Mouse (Mus musculus) G1E (cell line): Measurements from ENCODE around the gene Fam76a. TPM values are rescaled to one million over a fixed set of nuclear protein-coding genes. Genes with fewer than 3 reads are reported as not detected.
"Not testable (repeated sequence)": the region's sequence is repeated elsewhere in the genome, so short reads cannot be mapped to it uniquely, and the experiment has no call there.

Experiments used
- ATAC-seq: 2 replicates; pipeline ENCODE4 v1.8.0; 2016; ENCODE audit warnings: mild to moderate bottlenecking; ENCODE audit not compliant: insufficient number of reproducible peaks, poor library complexity, low FRiP score, severe bottlenecking; ENCODE audit errors: extremely low read depth
- DNase-seq: peaks from one replicate; pipeline ENCODE4 v3.0.0; 2012; ENCODE audit warnings: low spot score
- H3K27me3 ChIP-seq: 2 replicates; pipeline ENCODE4 v1.6.1; 2012; ENCODE audit warnings: mild to moderate bottlenecking, low read length, inconsistent platforms; ENCODE audit not compliant: insufficient read depth
- H3K36me3 ChIP-seq: replicated peaks from 2 replicates; pipeline ENCODE3; 2012; ENCODE audit warnings: mild to moderate bottlenecking, inconsistent platforms
- H3K4me1 ChIP-seq: 2 replicates; pipeline ENCODE4 v1.6.1; 2012; ENCODE audit warnings: low read depth, low read length, inconsistent platforms, mixed read lengths; ENCODE audit not compliant: insufficient read depth
- H3K4me3 ChIP-seq: 2 replicates; pipeline ENCODE4 v1.5.1; 2012; ENCODE audit warnings: low read depth, mild to moderate bottlenecking, inconsistent platforms, low read length, moderate library complexity, mixed read lengths
- H3K9me3 ChIP-seq: replicated peaks from 2 replicates; pipeline ENCODE4 v1.6.1; 2012; ENCODE audit warnings: inconsistent platforms
- CTCF ChIP-seq: IDR thresholded peaks from 2 replicates; pipeline ENCODE4 v1.5.1; 2012; ENCODE audit warnings: low read depth, low read length, inconsistent platforms, mixed read lengths
- GATA1 ChIP-seq: IDR thresholded peaks from 2 replicates; pipeline ENCODE4 v1.6.1; 2012; ENCODE audit warnings: borderline replicate concordance, low read length, inconsistent platforms, mixed read lengths
- GATA2 ChIP-seq: IDR thresholded peaks from 2 replicates; pipeline ENCODE4 v1.6.1; 2012; ENCODE audit warnings: low read depth, low read length, inconsistent platforms, borderline replicate concordance
- POLR2AphosphoS5 ChIP-seq: IDR thresholded peaks from 2 replicates; pipeline ENCODE4 v1.6.1; 2012; ENCODE audit warnings: low read depth, low read length, inconsistent platforms; ENCODE audit not compliant: insufficient replicate concordance
- TAL1 ChIP-seq: conservative IDR thresholded peaks from 2 replicates; pipeline ENCODE4 v1.6.1; 2012; ENCODE audit warnings: low read depth, low read length, inconsistent platforms, mixed read lengths
- polyA plus RNA-seq: library from polyadenylated mRNA; stranded (reverse); fragments of >175 nt; gene quantifications from 2 replicates; pipeline ENCODE4 v1.2.3, GENCODE M21; 2012
- total RNA-seq, 2 experiments: library from RNA; stranded (forward) in 1 of 2; stranded (reverse) in 1 of 2; fragments of 200-1000 nt in 1 of 2; fragments of >200 nt in 1 of 2; fragmentation: Nextera tagmentation in 1 of 2; gene quantifications; 2 replicates each; pipeline ENCODE4 v1.2.3; 2014 to 2017

Gene Fam76a
- total and polyA plus RNA-seq, 3 experiments, result 16.2 to 39.8 (median 25.9) TPM

GRCm38 (mm10) chr4:132922061-132922530 is 262 bp downstream of the Fam76a start:
- no peak for TF ChIP-seq POLR2AphosphoS5
- TF ChIP-seq CTCF, result no peak
- TF ChIP-seq TAL1, result no peak; the same call in 1 of the 2 replicates
- no peak for TF ChIP-seq GATA1
- no peak for TF ChIP-seq GATA2
- ATAC-seq, result no peak
- no peaks in the 10 kb centered on the region for H3K9me3 ChIP-seq
- peaks cover 32% of the 10 kb centered on the region for H3K36me3 ChIP-seq
- peak overlapping the region; percentile 83 for H3K4me3 ChIP-seq
- peak; percentile 42 for DNase-seq
- peaks cover 13% of the 10 kb centered on the region for H3K27me3 ChIP-seq
- peaks cover 31% of the 10 kb centered on the region for H3K4me1 ChIP-seq

GRCm38 (mm10) chr4:132921488-132921887 is 870 bp downstream of the Fam76a start:
- DNase-seq, result no peak
- no peak for ATAC-seq
- H3K27me3 ChIP-seq, result peaks cover 8% of the 10 kb centered on the region
- H3K4me1 ChIP-seq, result peaks cover 31% of the 10 kb centered on the region
- no peaks in the 10 kb centered on the region for H3K9me3 ChIP-seq
- H3K36me3 ChIP-seq, result peaks cover 35% of the 10 kb centered on the region
- TF ChIP-seq GATA2 (no peak), TAL1 (no peak), GATA1 (no peak), CTCF (no peak), POLR2AphosphoS5 (no peak)
- H3K4me3 ChIP-seq, result peak overlapping the region; percentile 83

GRCm38 (mm10) chr4:132920171-132920570 is 2.2 kb downstream of the Fam76a start:
- DNase-seq, result no peak
- no peak for TF ChIP-seq POLR2AphosphoS5
- TF ChIP-seq CTCF, result no peak
- no peak for TF ChIP-seq GATA2
- TF ChIP-seq GATA1, result no peak
- TF ChIP-seq TAL1, result no peak

GRCm38 (mm10) chr4:132918493-132918892 is 3.9 kb downstream of the Fam76a start:
- not testable (repeated sequence) for H3K4me3 ChIP-seq, H3K27me3 ChIP-seq, DNase-seq, H3K9me3 ChIP-seq, ATAC-seq
- Histone ChIP-seq H3K4me1 (peaks cover 18% of the 10 kb centered on the region), H3K36me3 (peaks cover 61% of the 10 kb centered on the region)

More at GRCm38 (mm10) chr4:132920171-132920570, 2.2 kb downstream of the Fam76a start:
- H3K36me3 ChIP-seq, result peaks cover 46% of the 10 kb centered on the region
- peaks cover 31% of the 10 kb centered on the region for H3K4me1 ChIP-seq
- no peak overlapping the region for H3K4me3 ChIP-seq
- no peaks in the 10 kb centered on the region for H3K9me3 ChIP-seq
- ATAC-seq, result no peak
- no peaks in the 10 kb centered on the region for H3K27me3 ChIP-seq

- Histone ChIP-seq H3K27me3 (no peaks in the 10 kb centered on the region), H3K4me3 (no peak overlapping the region), H3K4me1 (no peaks in the 10 kb centered on the region), H3K9me3 (no peaks in the 10 kb centered on the region), H3K36me3 (peaks cover 86% of the 10 kb centered on the region)
- no peak for DNase-seq
- ATAC-seq, result no peak
- TF ChIP-seq GATA1 (no peak), TAL1 (no peak), CTCF (no peak), GATA2 (no peak), POLR2AphosphoS5 (no peak)
These were observed 10.2 kb downstream of the Fam76a start for GRCm38 (mm10) chr4:132912156-132912555.

GRCm38 (mm10) chr4:132905843-132906360 is 16.5 kb downstream of the Fam76a start:
- H3K27me3 ChIP-seq, result no peaks in the 10 kb centered on the region
- H3K36me3 ChIP-seq, result peaks cover 85% of the 10 kb centered on the region
- TF ChIP-seq GATA2, result no peak
- no peak for TF ChIP-seq CTCF
- no peak for TF ChIP-seq GATA1
- TF ChIP-seq POLR2AphosphoS5, result no peak
- TF ChIP-seq TAL1, result no peak
- DNase-seq (no peak), ATAC-seq (no peak)
- no peak overlapping the region for H3K4me3 ChIP-seq
- H3K9me3 ChIP-seq, result no peaks in the 10 kb centered on the region
- no peaks in the 10 kb centered on the region for H3K4me1 ChIP-seq
